Comparison of ENCODE assay signal across 8 mouse cellular contexts in genomic region chr11:117338503-117338902, GRCm38 (mm10).
DNase-seq lines count a peak whose midpoint lies in the region; ATAC-seq and TF ChIP-seq lines count a peak whose summit lies in the region.

No protein-coding gene starts in this region.

- peak overlapping the region; percentile 54 for H3K27ac ChIP-seq in hindbrain, embryonic 16.5 days (ENCODE audit: low read depth, low read length)
- H3K27ac ChIP-seq in liver, embryonic 14.5 days = no peak overlapping the region

- H3K9ac ChIP-seq in hindbrain, embryonic 16.5 days (ENCODE audit: low read depth, low read length) = no peak overlapping the region
- no peak overlapping the region for H3K9ac ChIP-seq in liver, embryonic 14.5 days (replicated peaks)

- ATAC-seq in hindbrain, embryonic 16.5 days = peak; percentile 28; the same call in 1 of the 2 replicates
- ATAC-seq in liver, embryonic 14.5 days (ENCODE audit: insufficient read depth) = peak; percentile 59; the same call in 1 of the 2 replicates

- H3K4me1 ChIP-seq in hindbrain, embryonic 16.5 days (ENCODE audit: control insufficient read depth, insufficient read depth, low read depth, low read length) = peaks cover 50% of the 10 kb centered on the region
- peaks cover 35 to 64% of the 10 kb centered on the region in 2 experiments for H3K4me1 ChIP-seq in liver, embryonic 14.5 days (replicated peaks; ENCODE audit: control insufficient read depth in 2 of 2, insufficient read depth in 2 of 2, low read length in 1 of 2)

- no peaks in the 10 kb centered on the region for H3K27me3 ChIP-seq in hindbrain, embryonic 16.5 days (replicated peaks; ENCODE audit: control insufficient read depth, insufficient read depth, low read length)
- H3K27me3 ChIP-seq in liver, embryonic 14.5 days (ENCODE audit: control insufficient read depth, insufficient read depth, low read length) = no peaks in the 10 kb centered on the region

- peak; percentile 71 for DNase-seq in 3134 (ENCODE audit: extremely low read depth, insufficient read length, low spot score)
- peak; percentile 51 for DNase-seq in CD4-positive helper T cell, adult 2 months (ENCODE audit: low read depth, low spot score)
- no peak for DNase-seq in liver, embryonic 14.5 days (ENCODE audit: low read depth in 3 of 3, low spot score in 3 of 3)
- DNase-seq in cerebellum, adult 11-12 months = no peak
- no peak for DNase-seq in natural killer cell, adult 2 months (ENCODE audit: low spot score in 2 of 2)
- DNase-seq in thymus, postnatal 0 days (ENCODE audit: low spot score) = no peak
- no peak for DNase-seq in layer of hippocampus, postnatal 25 days (ENCODE audit: extremely low spot score in 1 of 2, low spot score in 1 of 2)

- TF ChIP-seq EP300 in liver, embryonic 14.5 days (IDR thresholded peaks at IDR 0.05; ENCODE audit: low read depth) = no peak

- H3K4me3 ChIP-seq in hindbrain, embryonic 16.5 days (ENCODE audit: low read length) = no peak overlapping the region
- no peak overlapping the region for H3K4me3 ChIP-seq in liver, embryonic 14.5 days (ENCODE audit: insufficient read depth in 1 of 2, low read depth in 2 of 2, low read length in 2 of 2)

- 47% methylated on average over 8 of the region's 8 CpGs for WGBS in hindbrain, embryonic 16.5 days
- 5% methylated on average over 8 of the region's 8 CpGs for WGBS in liver, embryonic 14.5 days (ENCODE audit: insufficient replicate concordance)

- H3K4me2 ChIP-seq in hindbrain, embryonic 16.5 days (ENCODE audit: low read length) = no peak overlapping the region
- H3K4me2 ChIP-seq in liver, embryonic 14.5 days (ENCODE audit: low read depth) = peak overlapping the region; percentile 18; the same call in 1 of the 2 replicates

- no peaks in the 10 kb centered on the region for H3K9me3 ChIP-seq in hindbrain, embryonic 16.5 days (ENCODE audit: control insufficient read depth, low read length)
- no peaks in the 10 kb centered on the region for H3K9me3 ChIP-seq in liver, embryonic 14.5 days (ENCODE audit: control insufficient read depth, low read length)

- no peak for TF ChIP-seq CTCF in liver, embryonic 14.5 days (IDR thresholded peaks at IDR 0.05; ENCODE audit: low read depth)

- H3K36me3 ChIP-seq in hindbrain, embryonic 16.5 days (ENCODE audit: control insufficient read depth, insufficient read depth, low read length) = no peaks in the 10 kb centered on the region
- H3K36me3 ChIP-seq in liver, embryonic 14.5 days (replicated peaks; ENCODE audit: control insufficient read depth, insufficient read depth, low read depth) = no peaks in the 10 kb centered on the region

Comparison
In these comparisons a context has a peak if more than half of its experiments do, and no peak if none do; other contexts are left out.
1. DNase-seq: peak in 3134 (single experiment) and CD4-positive helper T cell, adult 2 months (single experiment); none in liver, embryonic 14.5 days (0 of 3), cerebellum, adult 11-12 months (single experiment), natural killer cell, adult 2 months (0 of 2), thymus, postnatal 0 days (single experiment) and layer of hippocampus, postnatal 25 days (0 of 2).